ENCODE assay signal across 18 mouse cellular contexts in the genomic region with DNA sequence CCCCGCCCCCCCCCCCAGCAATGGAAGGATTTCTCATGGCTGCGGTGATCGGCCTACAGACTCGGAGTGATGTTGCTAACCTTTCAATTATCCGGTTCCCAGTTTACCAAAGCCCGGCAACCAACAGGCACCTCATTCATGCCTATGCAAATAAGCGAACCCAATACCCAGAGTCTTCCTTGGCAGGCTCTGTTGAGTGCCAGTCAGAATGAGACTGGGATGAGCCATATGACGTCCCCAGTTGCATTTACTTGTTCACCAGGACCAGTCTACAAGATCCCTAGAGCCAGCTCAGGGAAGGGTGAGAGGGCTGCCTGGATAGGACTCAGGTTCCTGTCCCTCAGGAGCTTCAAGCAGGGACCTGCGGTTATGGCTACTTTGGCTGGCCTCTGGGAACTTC.
"Had no signal": no experiment of that assay in that cellular context is flagged by ENCODE, and none has a peak within 500 bp of the region (broad histone marks: within the 10 kb centered on the region; RNA-seq: fewer than 3 reads in every experiment).

No protein-coding gene starts in this region.

- H3K27me3 ChIP-seq: liver, embryonic 15.5 days; midbrain, embryonic 15.5 days had no signal

- H3K4me1 ChIP-seq: liver, embryonic 15.5 days had no signal

- H3K36me3 ChIP-seq: liver, embryonic 15.5 days; midbrain, embryonic 12.5 days; midbrain, embryonic 15.5 days; neural tube, embryonic 13.5 days; neural tube, embryonic 15.5 days had no signal

- H3K9me3 ChIP-seq: liver, embryonic 15.5 days; midbrain, embryonic 12.5 days; midbrain, embryonic 15.5 days; neural tube, embryonic 13.5 days; neural tube, embryonic 15.5 days had no signal

- H3K9ac ChIP-seq: liver, embryonic 15.5 days; lung, embryonic 14.5 days; midbrain, embryonic 12.5 days; midbrain, embryonic 15.5 days; neural tube, embryonic 13.5 days; neural tube, embryonic 15.5 days had no signal

- DNase-seq: lung, adult 18-20 months; lung, embryonic 14.5 days; lung, postnatal 10 days; lung, postnatal 4 days; retina, postnatal 1 day; right cerebral cortex, adult 18-20 months; right cerebral cortex, postnatal 25 days; right cerebral cortex, postnatal 4 days; spleen, adult 18-20 months; thymus, adult 18-20 months; thymus, postnatal 14 days; thymus, postnatal 36 days had no signal

- ATAC-seq: midbrain, embryonic 15.5 days had no signal

- H3K4me2 ChIP-seq: liver, embryonic 15.5 days; lung, embryonic 14.5 days; midbrain, embryonic 12.5 days; midbrain, embryonic 15.5 days; neural tube, embryonic 13.5 days; neural tube, embryonic 15.5 days had no signal

- H3K27ac ChIP-seq: liver, embryonic 15.5 days; midbrain, embryonic 12.5 days; midbrain, embryonic 15.5 days; neural tube, embryonic 13.5 days; neural tube, embryonic 15.5 days had no signal

- H3K4me3 ChIP-seq: liver, embryonic 15.5 days; midbrain, embryonic 12.5 days; midbrain, embryonic 15.5 days; myocyte; neural tube, embryonic 13.5 days; neural tube, embryonic 15.5 days had no signal
